In the genomic region with DNA sequence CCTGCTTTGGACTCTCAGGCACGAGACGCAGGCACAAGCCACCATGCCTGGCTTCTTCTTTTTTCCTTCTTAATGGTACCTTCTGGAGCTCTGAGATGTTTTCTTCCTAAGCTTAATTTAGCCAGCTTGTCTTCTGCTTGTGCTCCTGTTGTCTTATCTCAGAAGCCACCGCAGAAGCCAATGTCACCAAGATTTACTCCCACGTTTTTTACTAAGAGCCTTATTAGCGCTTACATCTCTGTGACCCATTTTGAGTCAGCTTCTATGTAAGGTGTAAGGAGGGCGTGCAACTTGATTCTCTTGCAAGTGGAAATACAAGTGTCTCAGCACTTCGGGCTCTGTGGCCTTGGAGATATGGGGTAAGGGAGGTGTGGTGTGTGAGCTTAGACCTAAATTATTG, we compare ENCODE assay signal across 10 mouse cellular contexts. TPM values are rescaled to one million over a fixed set of nuclear protein-coding genes. Genes with fewer than 3 reads are reported as not detected.
DNase-seq lines count a peak whose midpoint lies in the region; ATAC-seq and TF ChIP-seq lines count a peak whose summit lies in the region.
"Had no signal": no experiment of that assay in that cellular context is flagged by ENCODE, and none has a peak within 500 bp of the region (broad histone marks: within the 10 kb centered on the region; RNA-seq: fewer than 3 reads in every experiment).

No protein-coding gene starts in this region.

- H3K79me2 ChIP-seq in heart, adult 2 months (replicated peaks; ENCODE audit: control insufficient read depth, insufficient read depth, low read length), result no peaks in the 10 kb centered on the region

- DNase-seq in heart, adult 2 months, result no peak
- no peak for DNase-seq in heart, postnatal 14 days
- DNase-seq in kidney, postnatal 0 days (ENCODE audit: low spot score), result no peak
- DNase-seq in kidney, postnatal 25 days, result no peak
- peak; percentile 26 for DNase-seq in CD4-positive helper T cell, adult 2 months (ENCODE audit: low read depth, low spot score)
- DNase-seq in c-Kit-positive CD71-positive TER-119-positive erythroid progenitor cells, embryonic 14.5 days (ENCODE audit: low spot score), result no peak
- no peak for DNase-seq in adrenal gland, adult 18-20 months (ENCODE audit: low spot score in 2 of 2)
- DNase-seq: left cerebral cortex, postnatal 4 days had no signal

- peak overlapping the region; percentile 90 for H3K27ac ChIP-seq in heart, adult 2 months
- peak overlapping the region; percentile 50 for H3K27ac ChIP-seq in kidney, postnatal 0 days
- H3K27ac ChIP-seq: hindbrain, embryonic 14.5 days had no signal

- no peak for TF ChIP-seq EP300 in heart, adult 2 months (IDR thresholded peaks at IDR 0.05; ENCODE audit: insufficient read depth, low read depth, low read length)

- no peak overlapping the region for H3K4me2 ChIP-seq in kidney, postnatal 0 days (ENCODE audit: low read length)
- H3K4me2 ChIP-seq: hindbrain, embryonic 14.5 days had no signal

- ATAC-seq in kidney, postnatal 0 days (replicated peaks; ENCODE audit: low FRiP score, low read depth), result no peak
- peak; percentile 30 for ATAC-seq in inflammation-experienced regulatory T-cells, adult 6 months

- H3K9ac ChIP-seq in heart, adult 2 months (ENCODE audit: low read depth, low read length), result 0 out of 2 replicates have a peak overlapping the region, but pooled peaks have one; percentile 9
- H3K9ac ChIP-seq in kidney, postnatal 0 days (ENCODE audit: low read depth, low read length), result no peak overlapping the region
- H3K9ac ChIP-seq: hindbrain, embryonic 14.5 days had no signal

- 41% methylated on average over 7 of the region's 7 CpGs for WGBS in heart, adult 2 months
- 83% methylated on average over 7 of the region's 7 CpGs for WGBS in kidney, postnatal 0 days

- intact Hi-C loops in heart, adult 2 months (cut with DNase I), result no loop called here
- intact Hi-C loops in heart, postnatal 14 days (cut with DNase I), result no loop called here

- no peak for TF ChIP-seq POLR2A in heart, adult 2 months (IDR thresholded peaks at IDR 0.05; ENCODE audit: insufficient read depth, low read depth, low read length)

- peaks cover 12% of the 10 kb centered on the region for H3K36me3 ChIP-seq in heart, adult 2 months (ENCODE audit: control insufficient read depth, insufficient read depth, low read length)
- H3K36me3 ChIP-seq in kidney, postnatal 0 days (ENCODE audit: insufficient read depth, low read length), result peaks cover 6% of the 10 kb centered on the region; the same call in 1 of the 2 replicates

- peaks cover 15% of the 10 kb centered on the region for H3K4me1 ChIP-seq in heart, adult 2 months (ENCODE audit: control insufficient read depth, insufficient read depth, low read length)
- H3K4me1 ChIP-seq in kidney, postnatal 0 days (replicated peaks; ENCODE audit: insufficient read depth, low read length), result peaks cover 15% of the 10 kb centered on the region

- no peaks in the 10 kb centered on the region for H3K27me3 ChIP-seq in heart, adult 2 months (ENCODE audit: control insufficient read depth, insufficient read depth, low read length)
- H3K27me3 ChIP-seq in kidney, postnatal 0 days (ENCODE audit: insufficient read depth, low read length), result no peaks in the 10 kb centered on the region

- no peak for TF ChIP-seq CTCF in heart, adult 2 months (IDR thresholded peaks at IDR 0.05)
- TF ChIP-seq CTCF in kidney, postnatal 0 days (IDR thresholded peaks at IDR 0.05; ENCODE audit: low read depth), result no peak

- no peaks in the 10 kb centered on the region for H3K9me3 ChIP-seq in kidney, postnatal 0 days (replicated peaks; ENCODE audit: low read length)

- H3K4me3 ChIP-seq in heart, adult 2 months, result no peak overlapping the region
- H3K4me3 ChIP-seq in kidney, postnatal 0 days (replicated peaks; ENCODE audit: low read depth, low read length), result no peak overlapping the region

RNA-seq across cellular contexts. Expression of a gene that starts 18.0 kb away (rescaled TPM):
- 10 to 100 TPM; 14.1 to 22.9 TPM for total RNA-seq in heart, adult 2 months (2021)
- polyA plus RNA-seq in heart, adult 2 months (2012; rRNA removed), result 15.0 and 18.5 TPM in 2 replicates
- total RNA-seq in heart, postnatal 14 days (2021), result 10 to 100 TPM; 27.2 to 29.1 TPM
- 15.9 and 16.6 TPM in 2 replicates for polyA plus RNA-seq in kidney, postnatal 0 days (2015; fragmentation: Nextera tagmentation; extraction: Ambion mirVana)
- 10 to 100 TPM; 22.2 to 27.8 (median 25.8) TPM for polyA plus RNA-seq in inflammation-experienced regulatory T-cells, adult 6 months (2017; shearing (Covaris generic))
- total RNA-seq in adrenal gland, adult 18-20 months (2021), result 10 to 100 TPM; 12.4 to 13.1 TPM

RNA-seq across cellular contexts. Expression of a gene that starts 31.0 kb away (rescaled TPM):
- 10 to 100 TPM; 10.6 to 11.9 TPM for total RNA-seq in heart, adult 2 months (2021)
- 10.2 and 12.2 TPM in 2 replicates for polyA plus RNA-seq in heart, adult 2 months (2012; rRNA removed)
- total RNA-seq in heart, postnatal 14 days (2021), result 10 to 100 TPM; 10.8 to 11.3 TPM
- polyA plus RNA-seq in kidney, postnatal 0 days (2015; fragmentation: Nextera tagmentation; extraction: Ambion mirVana), result 5.4 and 6.1 TPM in 2 replicates
- 10 to 100 TPM in 2 of 3 experiments, 1 to 10 TPM in 1; 9.0 to 11.9 (median 10.0) TPM for polyA plus RNA-seq in inflammation-experienced regulatory T-cells, adult 6 months (2017; shearing (Covaris generic))
- total RNA-seq in adrenal gland, adult 18-20 months (2021), result 10 to 100 TPM; 21.3 to 22.2 TPM
